Mouse (Mus musculus) kidney, postnatal 25 days (tissue): ENCODE results near the gene Shisa5.
A peak's percentile ranks its signal among the peaks of the same experiment; 100 is the strongest.

ENCODE experiments used
- DNase-seq, 2 experiments: peaks; one replicate each; pipeline ENCODE4 v3.0.0; 2021; ENCODE audit warnings: mixed read lengths in 2 of 2

Gene Shisa5

GRCm38 (mm10) chr9:109022866-109023685 is 15.3 kb upstream of the Shisa5 start:
- DNase-seq: peak in 1 of 2 experiments; percentile 0

- DNase-seq: peak; percentile 11 to 58
Measured at GRCm38 (mm10) chr9:109027521-109027920, 10.8 kb upstream of the Shisa5 start.

GRCm38 (mm10) chr9:109028421-109028820 is 9.9 kb upstream of the Shisa5 start:
- DNase-seq: peak in 1 of 2 experiments; percentile 0

- peak in 1 of 2 experiments; percentile 1 for DNase-seq
Measured at GRCm38 (mm10) chr9:109028919-109029318, 9.4 kb upstream of the Shisa5 start.

GRCm38 (mm10) chr9:109030312-109030711 is 8.1 kb upstream of the Shisa5 start:
- DNase-seq: peak in 1 of 2 experiments; percentile 0

DNA sequence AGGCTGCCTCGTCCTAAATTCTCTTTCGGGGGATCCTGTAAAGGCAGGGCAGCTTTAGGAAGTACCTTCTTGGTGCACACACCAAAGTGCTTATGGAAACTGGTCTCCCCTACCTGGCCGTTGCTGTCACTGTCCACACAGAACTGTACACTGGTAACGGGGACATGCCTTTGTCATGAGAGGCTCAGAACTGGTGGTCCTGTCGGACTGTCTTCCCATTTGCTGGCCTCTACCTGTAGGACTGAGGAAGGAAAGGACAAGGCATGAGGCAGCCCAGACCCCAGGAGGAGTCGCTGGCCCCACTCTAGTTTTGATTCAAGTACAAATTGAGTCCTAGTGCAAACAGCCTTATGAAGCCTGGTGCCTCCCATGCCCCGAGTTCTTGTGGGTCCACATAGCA is 7.4 kb upstream of the Shisa5 start:
- peak in 1 of 2 experiments; percentile 0 for DNase-seq

GRCm38 (mm10) chr9:109031686-109032085 is 6.7 kb upstream of the Shisa5 start:
- DNase-seq: peak in 1 of 2 experiments; percentile 1

DNA sequence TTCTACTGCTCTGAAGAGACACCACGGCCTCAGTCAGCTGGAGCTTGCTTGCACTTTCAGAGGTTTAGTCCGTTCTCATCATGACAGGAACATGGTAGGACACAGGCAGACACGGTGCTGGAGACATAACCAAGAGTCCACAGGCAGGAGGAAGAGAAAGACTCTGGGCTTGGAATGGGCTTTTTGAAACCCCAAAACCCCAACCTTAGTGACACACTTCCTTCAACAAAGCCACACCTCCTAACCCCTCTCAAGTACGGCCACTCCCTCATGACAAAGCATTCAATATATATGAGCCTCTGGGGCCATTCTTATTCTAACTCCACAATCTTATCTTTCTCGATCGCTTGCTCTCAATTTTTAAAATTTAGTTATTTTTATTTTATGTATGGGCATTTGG is 5.9 kb upstream of the Shisa5 start:
- DNase-seq: peak in 1 of 2 experiments; percentile 0

DNA sequence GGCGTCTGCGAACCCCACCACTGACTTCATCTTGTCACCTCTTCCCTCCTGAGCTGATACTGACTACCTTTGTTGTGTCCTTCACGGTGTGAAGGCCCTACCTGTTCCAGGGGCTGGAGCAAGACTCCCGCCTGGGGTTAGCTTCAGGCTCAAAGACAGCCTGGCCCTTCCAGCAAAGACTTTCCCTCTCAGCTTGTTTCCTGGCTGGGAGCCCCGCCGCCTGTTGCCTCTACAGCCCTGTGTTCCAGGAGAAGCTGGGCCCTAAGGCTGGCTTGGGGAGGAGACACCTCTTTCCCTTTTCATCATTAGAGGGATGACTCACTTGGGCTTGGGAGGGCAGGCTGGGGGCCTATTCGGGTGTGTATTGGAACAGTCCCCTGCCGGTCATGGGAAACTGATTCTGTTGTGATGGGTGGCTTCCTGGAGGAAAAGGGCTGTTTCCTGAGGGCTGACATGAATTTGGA is 568 bp downstream of the Shisa5 start:
- DNase-seq: peak; percentile 68 to 87

- DNase-seq: peak in 1 of 2 experiments; percentile 6
Measured at GRCm38 (mm10) chr9:109039681-109040080, 1.3 kb downstream of the Shisa5 start.

DNA sequence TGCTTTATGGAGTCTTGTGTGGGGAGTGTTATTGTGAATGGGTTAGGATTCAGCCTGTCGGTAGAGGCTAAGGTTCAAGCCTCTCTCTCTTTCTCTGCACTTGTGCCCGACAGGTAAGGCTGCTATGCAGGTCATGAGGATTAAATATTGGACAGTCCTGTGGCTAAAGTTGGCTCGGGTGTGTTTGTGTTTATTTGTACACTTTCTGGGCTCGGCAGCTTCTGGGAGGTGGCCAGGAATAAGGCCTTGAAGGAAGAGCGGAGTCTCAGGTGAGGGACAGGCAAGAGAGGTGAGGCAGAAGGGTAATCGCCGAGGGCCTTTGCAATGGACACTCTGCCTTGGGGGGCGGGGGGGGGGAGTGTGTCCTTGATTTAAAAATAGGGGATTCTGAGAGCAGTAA is 1.9 kb downstream of the Shisa5 start:
- peak; percentile 59 to 67 for DNase-seq

DNA sequence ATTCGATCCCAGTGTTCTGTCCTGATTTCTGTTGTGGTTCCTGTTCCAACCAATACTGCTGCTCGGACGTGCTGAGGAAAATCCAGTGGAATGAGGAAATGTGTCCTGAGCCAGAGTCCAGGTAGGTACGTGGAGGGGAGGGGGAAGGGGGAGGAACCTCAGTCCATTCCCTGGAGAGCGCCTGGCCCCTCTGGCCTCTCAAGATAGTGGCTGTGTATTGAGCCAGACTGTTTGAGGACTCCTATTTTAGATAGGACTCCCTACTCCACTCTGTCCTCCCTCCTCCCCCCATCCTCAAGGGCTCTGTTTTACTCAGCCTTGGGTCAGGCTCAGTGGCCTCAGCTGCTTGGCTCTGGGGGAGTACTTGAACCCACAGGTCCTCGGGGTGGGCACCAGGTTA is 2.5 kb downstream of the Shisa5 start:
- DNase-seq: peak; percentile 44 to 63

DNA sequence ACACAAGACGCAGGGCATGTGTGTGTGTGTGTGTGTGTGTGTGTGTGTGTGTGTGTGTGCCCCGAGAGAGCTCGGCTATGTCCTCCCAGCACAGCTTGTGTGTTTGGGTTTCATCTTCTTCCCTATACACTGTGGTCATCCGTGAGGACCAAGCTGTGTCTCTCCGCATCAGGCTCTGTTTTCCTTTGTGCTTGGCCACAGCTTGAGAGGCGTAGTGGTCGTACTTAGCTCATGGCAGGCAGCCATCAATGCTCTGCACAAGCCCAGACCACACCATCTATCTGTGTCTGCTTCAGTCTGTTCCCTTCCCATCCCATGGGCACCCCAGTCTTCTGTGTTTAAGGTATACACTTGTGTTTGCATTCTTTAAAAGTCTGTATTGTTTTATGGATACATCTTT is 3.0 kb downstream of the Shisa5 start:
- DNase-seq: peak in 1 of 2 experiments; percentile 1

- peak; percentile 65 to 66 for DNase-seq
Measured at GRCm38 (mm10) chr9:109046306-109046705, 7.9 kb downstream of the Shisa5 start.

GRCm38 (mm10) chr9:109049316-109049715 is 11.0 kb downstream of the Shisa5 start:
- DNase-seq: no peak

GRCm38 (mm10) chr9:109049996-109050673 is 11.8 kb downstream of the Shisa5 start:
- peak in 1 of 2 experiments; percentile 49 for DNase-seq

DNA sequence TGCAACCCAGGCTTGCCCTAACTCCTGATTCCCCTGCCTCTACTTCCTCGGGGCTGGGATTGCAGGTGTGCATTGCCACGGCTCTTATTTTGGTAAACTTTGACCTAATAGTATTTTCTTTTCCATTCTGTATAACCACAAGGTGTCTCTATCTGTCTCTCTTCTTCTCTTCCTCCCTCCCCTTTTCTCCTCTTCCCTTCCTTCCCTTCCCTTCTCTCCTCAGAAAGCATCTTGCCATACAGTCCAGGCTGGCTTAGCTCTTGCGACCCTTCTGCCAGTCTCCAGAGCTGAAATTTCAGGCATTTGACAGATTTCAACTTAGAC is 12.3 kb downstream of the Shisa5 start:
- no peak for DNase-seq

DNA sequence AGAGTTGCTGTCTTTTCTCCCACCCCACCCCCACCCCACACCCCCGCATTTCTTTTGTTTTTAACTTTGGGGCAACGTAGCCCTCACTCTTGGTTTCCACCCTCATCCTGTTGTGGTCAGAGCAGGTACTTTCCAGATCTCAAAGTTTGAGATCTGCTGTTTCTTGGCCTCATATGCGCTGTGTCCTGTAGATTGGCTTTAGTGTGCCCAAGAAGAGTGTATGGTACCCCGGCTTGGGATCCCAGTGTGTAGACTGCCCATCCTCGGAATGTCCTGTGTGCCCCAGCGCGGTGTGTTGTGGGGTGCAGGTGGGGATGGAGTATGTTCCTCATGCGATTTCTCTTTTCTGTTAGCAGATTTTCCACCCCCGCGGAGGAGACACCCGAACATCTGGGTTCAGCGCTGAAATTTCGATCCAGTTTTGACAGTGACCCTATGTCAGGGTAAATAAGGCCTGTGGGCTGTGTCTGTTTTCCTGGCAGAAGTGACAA is 12.7 kb downstream of the Shisa5 start:
- peak in 1 of 2 experiments; percentile 11 for DNase-seq

DNA sequence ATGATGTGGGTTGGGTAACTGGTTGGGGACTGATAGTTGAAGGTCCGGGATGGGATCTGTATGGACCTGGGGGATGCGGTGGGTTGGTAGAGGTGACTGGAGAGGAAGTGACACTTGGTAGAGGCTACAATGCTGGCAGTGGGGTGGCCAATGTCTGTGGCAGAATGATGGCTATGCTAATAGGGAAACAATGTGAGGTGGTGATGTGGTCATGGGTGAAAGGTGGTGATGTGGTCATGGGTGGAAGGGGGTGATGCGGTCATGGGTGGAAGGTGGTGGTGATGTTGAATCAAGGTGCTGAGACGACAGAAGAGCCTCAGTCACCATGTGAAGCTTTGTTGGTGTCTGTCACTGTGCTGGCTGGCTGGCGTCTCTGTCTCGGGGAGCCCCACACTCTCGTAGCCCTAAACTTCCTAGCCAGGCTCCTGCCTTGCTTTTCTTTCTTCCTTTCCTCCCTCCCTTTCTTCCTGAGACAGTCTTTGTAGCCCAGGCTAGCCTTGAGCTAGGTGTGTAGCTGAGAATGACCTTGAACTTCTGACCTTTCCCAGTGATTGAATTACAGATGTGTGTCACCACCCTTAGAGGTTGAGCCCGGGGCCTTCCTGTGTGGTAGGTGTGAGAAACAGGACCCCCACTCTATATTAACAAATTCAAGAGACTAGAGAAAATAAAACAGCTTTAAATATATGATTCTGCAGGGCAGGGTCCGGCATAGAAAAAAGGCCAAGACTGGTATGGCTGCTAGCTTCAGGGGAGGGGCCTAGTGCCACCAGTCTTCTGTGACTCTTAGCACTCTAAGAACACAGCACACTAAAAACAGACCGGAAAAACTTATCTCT is 13.5 kb downstream of the Shisa5 start:
- DNase-seq: no peak

GRCm38 (mm10) chr9:109052490-109053260 is 14.3 kb downstream of the Shisa5 start:
- no peak for DNase-seq

GRCm38 (mm10) chr9:109053366-109053765 is 15.0 kb downstream of the Shisa5 start:
- no peak for DNase-seq

DNA sequence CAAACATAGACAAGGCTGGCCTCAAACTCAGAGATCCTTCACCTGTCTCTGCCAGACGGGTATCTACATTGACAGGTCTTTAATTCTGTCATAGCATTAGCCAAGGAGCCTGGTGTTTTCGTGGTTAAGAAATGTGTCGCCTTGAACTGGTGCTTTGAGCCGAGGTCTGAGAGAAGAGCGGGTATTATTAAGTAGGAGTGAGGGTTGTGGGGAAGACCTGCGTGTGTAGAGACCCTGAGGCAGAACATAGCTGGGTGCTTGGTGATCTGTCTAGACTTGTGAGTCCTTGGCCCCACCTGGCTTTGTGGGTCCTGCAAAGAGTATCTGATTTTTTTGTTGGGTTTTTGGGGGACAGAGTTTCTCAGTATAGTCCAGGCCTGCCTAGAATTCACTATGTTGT is 15.5 kb downstream of the Shisa5 start:
- no peak for DNase-seq
